Mouse (Mus musculus): Measurements from ENCODE around the gene Psph.
"Not testable (repeated sequence)": the region's sequence is repeated elsewhere in the genome, so short reads cannot be mapped to it uniquely, and the experiment has no call there.

Psph gene

DNA sequence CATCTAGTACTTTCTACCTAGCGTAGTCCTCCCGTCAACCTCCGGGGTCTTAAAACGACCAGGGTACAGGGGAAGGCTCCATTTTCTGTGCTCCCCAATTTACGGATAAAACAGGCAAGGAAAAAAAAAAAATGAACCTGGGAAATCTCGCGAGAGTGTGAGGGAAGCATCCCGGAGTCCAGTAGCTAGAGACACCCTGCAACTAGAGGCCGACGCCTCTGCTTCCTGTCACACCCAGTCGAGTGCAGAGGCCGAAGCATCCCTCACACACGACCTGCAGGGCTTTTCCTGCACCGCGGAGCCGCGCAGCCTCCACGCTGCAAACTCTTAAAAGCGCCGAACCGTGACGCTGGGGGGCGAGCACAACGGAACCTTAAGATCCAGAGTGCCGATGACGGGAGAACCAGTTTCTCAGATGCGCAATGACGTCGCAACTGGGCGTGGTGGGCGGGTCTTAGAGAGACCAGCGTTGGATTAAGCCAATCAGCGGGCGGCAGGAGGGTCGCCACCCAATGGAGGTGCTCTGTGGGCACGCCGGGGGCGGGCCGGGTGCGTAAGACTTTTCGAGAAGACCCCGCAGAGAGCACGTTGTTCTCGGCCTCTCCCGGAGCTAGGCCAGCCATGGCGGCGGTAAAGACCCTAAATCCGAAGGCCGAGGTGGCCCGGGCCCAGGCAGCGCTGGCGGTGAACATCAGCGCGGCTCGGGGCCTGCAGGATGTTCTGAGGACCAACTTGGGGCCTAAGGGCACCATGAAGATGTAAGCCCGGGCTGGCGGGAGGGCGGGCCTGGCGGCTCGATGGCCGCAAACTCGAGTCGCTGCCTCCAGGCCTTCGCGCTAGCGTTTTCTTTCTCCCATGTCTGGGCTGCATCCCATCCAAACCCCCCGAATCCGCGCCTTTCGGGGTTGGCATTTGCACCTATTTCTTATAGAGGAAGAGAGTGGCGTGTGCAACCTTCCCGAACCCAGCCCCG, at the start of gene Psph:
Gene Psph, minus strand, starts transcription at position 632 of the 973 bp plus-strand sequence.
- DNase-seq (ENCODE audit: low read depth, low spot score) = peak; percentile 99

DNA sequence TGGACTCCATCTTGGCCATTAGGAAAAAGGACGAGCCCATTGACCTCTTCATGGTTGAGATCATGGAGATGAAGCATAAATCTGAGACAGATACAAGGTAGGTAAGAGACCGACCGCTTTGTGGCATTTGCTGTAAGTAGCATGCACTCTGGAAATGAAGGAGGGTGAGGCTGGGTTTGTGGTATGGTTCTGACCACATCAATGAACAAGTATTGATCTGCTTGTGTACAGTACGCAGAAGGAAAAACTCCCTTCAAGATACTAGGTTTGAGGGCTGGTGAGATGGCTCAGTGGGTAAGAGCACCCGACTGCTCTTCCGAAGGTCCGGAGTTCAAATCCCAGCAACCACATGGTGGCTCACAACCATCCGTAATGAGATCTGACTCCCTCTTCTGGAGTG, 3.3 kb upstream of the Psph start:
- DNase-seq (ENCODE audit: low read depth, low spot score) = not testable (repeated sequence)

DNA sequence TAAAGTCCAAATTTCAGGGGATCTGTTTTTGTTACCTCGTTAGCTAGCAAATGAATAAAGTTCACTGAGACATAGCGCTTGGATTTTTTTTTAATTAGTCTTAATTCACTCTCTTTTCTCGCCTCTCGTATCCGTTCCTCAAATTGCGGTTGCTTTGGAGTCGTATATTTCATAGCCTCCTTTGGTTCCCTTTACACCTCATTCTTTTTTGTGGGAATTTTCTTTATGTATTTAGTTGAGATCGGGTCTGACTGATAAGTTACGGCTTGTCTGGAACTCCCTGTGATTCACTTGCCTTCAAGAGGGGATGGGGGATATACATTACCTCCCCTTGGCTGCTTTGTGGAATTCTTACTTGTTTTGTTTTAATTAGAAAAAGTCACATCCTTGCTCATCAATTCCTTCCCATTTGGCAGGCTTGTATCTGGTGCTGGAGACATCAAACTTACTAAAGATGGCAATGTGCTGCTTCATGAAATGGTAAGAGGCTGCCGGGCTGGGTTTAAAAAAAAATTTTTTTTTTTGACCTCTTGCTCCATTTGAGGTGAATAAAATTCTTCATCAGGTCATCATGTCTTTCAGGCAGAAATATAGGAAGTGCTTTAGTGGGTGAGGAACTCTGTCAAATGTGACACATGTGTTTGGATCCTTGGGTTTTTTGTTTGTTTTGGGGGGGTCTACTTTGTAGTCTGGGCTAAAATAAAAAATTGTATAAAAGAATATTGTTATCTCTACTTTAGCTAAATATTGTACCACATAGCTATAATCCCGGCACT, 757 bp upstream of the Psph start:
- DNase-seq (ENCODE audit: low read depth, low spot score) = no peak

DNA sequence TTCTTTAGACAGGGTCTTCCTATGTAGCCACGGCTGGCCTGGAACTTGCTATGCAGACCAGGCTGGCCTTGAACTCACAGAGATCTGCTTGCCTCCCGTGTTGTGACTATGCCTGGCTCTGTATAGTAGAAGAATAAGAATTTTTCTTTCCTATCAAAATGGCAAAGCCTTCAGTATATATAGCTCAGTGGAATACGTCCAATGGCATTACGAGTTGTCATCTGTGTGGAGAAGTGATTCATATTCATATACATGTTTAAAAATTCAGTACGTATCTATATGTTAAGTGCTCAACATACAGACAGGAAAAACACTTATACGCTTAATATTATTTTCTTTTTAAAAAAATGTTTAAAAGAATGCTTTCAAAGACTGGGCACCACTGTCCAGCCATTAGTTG, 1.1 kb downstream of the Psph start:
- no peak for DNase-seq (ENCODE audit: low read depth, low spot score)

DNA sequence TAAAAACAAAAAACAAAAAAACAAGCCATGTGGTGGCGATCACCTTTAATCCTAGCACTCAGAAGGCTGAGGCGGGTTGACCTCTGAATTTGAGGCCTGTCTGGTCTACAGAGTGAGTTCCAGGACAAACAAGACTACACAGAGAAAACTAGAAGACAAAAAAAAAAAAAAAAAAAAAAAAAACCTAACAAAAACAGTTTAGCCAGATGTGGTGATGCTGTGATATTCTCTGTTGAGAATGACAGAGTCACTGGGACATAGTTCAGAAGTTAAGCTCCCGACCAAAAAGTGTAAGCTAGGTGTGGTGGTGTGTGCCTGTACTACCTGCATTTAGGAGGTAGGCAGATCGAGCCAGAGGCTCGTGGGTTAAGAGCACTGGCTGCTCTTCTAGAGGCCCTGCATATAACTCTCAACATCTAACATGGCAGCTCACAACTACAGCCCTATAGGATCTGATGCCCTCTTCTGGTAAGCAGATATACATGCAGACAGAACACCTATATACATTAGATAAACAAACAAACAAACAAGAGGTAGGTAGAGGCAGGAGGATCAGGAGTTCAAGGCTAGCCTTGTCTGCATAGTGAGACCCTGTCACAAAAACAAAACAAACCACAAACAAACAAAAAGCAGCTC, 1.9 kb downstream of the Psph start:
- peak; percentile 79 for DNase-seq (ENCODE audit: low read depth, low spot score)

DNA sequence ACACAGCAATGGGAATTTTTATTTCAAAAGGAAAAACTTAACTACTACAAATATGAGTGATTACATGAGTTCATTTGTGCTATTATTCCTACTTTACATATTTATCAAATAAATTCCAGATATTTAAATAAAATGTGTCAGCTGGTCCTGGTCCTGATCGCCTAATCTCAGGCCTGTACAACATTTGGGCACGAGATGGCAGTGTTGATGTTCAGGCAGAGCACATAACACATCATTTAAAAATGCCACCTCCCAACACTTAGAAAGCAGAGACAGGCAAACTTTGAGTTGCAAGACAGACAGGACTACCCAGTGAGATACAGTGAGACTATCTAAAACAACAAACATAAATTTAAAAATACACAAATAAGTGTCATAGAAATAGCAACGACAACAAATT, 5.0 kb downstream of the Psph start:
- peak; percentile 46 for DNase-seq (ENCODE audit: low read depth, low spot score)

DNA sequence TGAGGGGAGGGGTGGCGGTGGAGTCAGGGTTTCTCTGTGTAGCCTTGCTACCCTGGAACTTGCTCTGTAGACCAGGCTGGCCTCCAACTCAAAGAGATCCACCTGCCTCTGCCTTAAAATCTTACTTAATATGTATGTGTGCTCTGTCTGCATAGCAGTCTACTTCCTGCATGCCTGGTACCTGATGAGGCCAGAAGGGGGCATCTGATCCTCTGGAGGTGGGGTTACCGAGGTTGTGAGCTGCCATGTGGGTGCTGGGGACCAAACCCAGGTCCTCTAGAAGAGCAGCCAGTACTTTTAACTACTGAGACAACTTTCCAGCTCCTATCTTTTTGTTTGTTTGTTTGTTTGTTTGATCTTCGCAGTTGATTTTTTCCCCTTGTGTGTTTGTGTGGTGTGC, 7.1 kb downstream of the Psph start:
- DNase-seq (ENCODE audit: low read depth, low spot score) = peak; percentile 59

DNA sequence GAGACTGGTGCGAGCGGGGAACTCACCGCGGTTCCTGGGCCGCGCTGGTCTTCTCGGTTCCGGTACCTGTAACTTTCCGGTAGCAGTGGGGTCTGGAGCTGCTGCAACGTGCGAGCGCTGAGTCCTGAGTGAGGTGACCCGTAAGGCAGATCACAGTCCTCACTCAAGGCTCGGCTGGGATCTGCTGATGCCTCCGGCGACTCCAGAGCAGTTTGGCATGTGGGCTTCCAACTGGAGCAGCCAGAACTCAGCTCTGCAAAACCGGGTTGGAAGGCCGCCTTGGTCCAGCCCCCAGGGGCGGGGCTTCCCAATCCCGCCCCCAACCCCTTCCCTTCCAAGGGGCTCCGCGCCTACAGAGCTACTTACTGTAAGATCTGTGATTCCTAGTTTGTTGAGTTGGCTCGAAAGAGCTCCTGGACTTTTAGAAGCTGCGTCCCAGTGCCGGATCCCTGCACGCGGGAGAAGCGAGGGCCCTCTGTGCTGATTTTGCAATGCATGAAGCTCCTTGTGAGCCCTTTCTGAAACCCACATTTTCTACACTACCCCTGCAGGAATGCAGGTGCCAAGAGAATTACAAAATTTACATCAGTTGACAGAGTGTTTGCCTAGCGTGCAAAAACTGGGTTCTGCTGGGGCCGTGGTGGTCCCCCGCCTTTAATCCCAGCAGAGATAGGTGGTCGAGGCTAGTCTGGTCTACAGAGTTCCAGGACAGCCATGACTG, 8.1 kb downstream of the Psph start:
- DNase-seq (ENCODE audit: low read depth, low spot score) = peak; percentile 86

DNA sequence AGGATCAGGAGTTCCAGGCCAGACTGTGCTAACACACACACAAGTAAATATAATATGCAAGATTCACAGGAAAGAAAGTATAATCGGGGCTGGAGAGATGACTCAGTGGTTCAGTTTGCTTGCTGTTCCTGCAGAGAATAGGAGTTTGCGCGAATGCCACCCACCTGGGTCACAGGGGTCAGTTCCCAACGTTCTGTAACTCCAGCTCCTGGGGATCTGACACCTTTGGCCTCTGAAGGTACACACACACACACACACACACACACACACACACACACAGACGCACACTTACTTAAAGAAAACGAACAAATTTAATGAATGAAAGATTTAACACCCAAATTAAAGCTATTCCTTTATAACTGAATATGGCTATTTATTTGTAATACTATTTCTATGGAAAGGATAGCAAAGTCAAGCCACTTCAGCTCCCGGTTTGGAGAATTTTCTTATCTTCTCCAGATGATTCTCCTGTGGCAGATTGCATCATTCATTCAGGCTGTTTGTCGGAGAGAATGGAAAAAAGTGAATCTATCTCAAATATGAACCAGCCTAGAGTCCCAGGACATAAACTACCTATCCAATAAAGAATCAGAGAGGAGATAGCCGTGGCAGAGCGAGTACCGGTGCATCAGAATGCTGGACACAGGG, 8.8 kb downstream of the Psph start:
- DNase-seq (ENCODE audit: low read depth, low spot score) = no peak

DNA sequence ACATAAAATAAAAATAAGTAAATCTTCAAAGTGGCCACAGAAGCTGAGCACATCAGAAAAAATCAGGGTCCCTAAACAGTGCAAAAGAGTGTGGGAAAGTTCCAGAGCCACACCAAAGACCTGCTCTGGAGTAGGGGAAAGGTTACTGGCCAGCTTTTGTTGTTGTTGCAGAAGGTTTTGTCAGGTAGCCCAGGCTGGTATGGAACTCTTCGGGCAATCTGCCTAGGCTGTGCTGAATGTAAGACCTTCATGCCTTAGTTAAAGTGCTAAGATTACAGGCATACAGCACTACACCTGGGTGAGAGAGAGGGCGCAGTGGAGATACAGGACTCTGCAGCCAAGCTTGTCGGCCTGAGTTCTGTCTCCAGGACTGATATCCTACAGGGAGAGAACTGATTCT, 12.6 kb downstream of the Psph start:
- DNase-seq (ENCODE audit: low read depth, low spot score) = no peak

DNA sequence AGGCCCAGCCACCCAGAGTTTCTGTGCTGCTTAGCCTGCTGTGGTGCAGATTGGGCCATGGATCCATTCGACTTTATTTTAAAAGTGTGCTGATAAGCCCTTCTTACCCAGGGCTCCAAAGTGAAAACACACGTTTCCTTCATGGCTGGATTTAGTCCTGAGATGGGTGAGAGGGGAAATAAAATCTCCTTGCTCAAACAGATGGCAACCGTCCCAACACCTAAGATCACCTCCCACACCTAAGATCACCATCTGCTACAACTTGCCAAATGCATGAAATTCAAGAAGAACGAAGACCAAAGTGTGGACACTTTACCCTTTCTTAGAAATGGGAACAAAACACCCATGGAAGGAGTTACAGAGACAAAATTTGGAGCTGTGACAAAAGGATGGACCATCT, 13.9 kb downstream of the Psph start:
- DNase-seq (ENCODE audit: low read depth, low spot score) = not testable (repeated sequence)

DNA sequence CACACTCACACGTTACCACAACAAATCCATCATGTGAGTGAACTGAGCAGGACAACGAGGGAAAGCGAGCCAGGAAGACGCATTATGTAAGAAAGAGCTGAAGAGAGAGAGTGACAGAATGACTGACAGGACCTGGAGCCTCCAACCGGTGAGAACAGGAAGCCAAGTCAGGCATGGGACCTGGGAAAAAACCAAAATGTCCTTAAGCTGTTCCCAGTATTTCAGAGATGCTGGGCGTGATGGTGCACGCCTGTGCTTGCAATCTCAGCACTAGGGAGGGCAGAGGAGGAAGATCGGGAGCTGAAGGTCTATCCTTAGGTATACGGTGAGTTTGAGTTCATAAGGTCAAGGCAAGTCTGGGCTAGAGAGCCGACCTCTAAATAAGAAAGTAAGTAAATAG, 14.8 kb downstream of the Psph start:
- no peak for DNase-seq (ENCODE audit: low read depth, low spot score)

DNA sequence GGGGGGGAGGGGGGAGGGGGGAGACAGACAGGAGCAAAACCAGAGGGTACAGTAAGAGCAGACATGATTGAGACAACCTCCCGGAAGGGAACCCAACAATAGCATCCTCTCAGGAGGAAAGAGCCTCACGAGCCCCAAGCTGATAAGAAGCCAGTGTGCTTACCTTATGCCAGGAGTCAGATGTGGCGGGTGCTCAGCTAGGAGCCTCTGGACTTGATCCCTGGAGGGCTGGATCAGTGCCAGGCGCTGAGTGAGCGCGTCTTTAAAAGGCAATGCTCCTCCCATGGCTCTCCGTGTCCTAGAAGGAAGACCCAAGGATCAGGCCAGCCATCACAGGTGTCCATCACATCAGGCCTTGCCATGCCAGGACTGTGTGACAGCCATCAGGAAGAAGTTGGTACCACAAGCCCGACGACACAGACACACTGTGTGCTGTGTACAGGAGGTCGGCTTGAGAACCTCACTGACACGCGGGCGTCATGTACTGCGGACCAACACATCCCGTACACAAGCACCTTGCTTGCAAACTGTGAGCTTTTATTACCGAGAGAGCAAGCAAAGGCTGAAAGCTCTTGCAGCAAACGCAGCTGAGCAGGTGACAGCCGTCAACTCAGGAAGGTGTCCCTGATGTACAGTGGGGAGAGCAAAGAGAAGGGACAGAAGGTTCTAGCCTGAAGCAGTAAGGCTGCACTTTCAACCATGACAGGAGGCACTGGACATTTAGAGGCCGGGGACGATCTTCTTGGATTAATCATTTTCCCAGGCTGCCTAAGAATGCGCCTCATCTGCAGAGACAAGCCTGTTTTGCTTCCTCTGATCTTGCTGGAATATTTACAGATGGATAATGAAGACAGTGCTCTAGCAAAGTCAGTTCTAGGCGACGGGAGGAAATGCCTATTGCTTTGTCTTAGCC, 16.6 kb downstream of the Psph start:
- DNase-seq (ENCODE audit: low read depth, low spot score) = no peak

DNA sequence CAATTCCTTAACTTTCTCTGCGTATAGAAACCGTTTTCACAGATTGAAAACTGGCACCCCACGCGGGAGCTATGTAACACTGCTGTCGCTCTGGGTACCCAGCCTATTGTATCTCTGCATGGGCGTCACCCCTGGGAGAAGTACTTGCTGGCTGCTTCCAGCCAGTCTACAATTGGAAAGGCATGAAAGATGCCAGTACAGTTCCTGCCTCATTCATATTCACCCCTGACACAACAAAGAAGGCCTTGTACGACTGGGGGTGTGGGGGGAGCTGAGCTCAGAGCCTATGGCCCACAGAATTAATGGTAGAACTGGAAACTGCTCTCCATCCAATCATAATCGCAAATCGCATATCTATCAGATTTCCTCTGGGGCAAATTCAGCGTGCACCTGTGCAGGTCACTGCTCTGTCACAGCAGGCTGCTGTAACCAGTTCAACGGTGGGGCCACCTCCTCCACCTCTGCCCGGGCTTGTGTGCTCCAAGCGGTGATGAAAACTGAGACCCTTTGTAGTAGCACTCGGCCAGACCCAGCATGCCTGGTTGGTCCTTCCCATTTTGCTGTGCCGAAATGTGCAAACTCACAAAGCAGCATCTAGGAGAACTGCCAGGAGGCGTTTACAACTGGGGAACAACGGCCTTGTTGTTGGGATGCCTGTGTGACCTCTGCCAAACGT, 25.2 kb downstream of the Psph start:
- DNase-seq (ENCODE audit: low read depth, low spot score) = peak; percentile 77

DNA sequence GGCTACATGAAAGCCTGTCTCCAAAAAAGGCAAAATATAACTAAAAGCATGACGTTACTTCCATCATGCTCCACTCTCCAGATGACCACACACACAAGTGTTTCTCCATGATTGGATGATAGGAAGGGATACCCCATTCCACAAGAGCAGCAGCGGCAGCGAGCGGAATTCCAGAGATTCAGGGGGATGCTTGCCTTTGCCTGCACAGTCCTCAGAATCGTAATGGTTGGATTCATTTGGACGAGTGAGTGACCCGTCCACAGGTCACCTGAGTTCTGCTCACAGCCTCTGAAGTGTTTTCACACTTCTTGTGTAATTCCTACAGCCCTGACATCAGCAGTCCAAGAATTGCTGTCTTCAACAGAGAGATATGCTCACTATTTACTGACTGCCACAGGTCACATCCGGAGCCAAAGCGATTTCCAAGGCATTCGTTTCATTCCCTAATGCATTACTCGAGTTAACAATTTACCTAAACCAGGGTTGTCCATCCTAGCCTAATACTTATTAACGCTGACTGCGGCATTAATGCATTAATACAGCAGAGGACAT, 27.2 kb downstream of the Psph start:
- DNase-seq (ENCODE audit: low read depth, low spot score) = no peak

DNA sequence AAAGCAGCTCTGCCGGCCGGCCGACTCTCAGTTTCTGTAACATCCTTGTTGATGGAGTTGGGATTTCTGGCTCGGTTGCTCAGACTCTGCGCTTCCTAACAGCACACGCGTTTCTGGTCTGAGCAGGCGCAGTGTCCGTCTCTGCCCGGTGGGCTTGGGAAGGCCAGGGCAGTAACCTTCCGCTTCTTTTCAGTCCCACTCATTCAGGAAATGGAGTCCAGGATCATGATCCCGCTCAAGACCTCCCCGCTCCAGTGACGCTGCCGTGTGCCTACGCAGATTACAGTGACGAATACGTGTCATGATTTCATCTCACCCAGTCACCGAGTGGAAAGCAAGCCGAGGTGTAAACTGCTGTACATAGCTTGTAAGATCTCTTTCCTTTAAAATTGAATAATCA, 30.4 kb downstream of the Psph start:
- DNase-seq (ENCODE audit: low read depth, low spot score) = peak; percentile 27

DNA sequence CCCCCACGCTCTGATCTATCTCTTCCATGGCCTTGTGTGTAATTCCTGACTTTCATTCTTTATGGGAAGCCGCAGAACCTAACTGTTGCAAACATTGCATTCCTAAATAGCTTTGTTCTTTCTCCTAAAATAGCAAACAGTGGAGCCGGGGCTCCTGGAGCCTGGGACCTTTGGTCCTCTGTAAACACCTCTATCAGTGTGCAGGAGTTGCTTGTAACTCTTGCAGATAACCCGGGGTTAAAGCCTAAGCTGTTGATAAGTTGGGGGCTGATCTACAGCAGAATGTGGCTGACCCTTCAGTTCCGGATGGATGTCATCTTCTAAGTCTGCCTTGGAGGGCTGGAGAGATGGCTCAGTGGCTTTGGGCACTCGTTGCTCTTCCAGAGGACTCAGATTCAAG, 43.2 kb downstream of the Psph start:
- no peak for DNase-seq (ENCODE audit: low read depth, low spot score)

DNA sequence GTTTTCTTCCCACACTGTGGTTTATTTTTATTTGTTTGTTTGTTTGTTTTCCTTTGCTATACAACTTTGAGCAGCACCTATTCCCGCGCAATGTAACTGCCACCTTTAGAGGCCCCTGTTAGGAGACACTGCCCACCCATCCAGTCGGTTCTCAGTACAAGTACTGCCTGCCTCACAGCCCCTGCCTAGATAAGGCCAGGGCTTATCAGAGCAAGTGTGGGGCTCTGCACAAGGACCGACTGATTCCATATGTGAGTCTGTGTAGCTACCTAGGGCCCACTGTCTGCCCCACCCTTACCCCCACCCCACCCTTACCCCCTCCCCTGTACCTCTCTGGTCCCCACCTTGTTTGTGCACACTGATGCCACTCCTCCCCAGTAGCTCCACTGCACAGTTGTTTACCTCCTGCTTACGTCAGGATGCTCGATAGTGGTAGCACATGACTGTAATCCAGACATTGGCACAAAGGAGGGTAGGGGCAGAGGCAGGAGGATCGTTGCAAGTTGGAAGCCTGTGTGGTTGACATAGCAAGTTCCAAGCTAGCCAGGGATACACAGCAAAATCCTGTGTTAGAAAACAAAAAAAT, 44.3 kb downstream of the Psph start:
- DNase-seq (ENCODE audit: low read depth, low spot score) = no peak

DNA sequence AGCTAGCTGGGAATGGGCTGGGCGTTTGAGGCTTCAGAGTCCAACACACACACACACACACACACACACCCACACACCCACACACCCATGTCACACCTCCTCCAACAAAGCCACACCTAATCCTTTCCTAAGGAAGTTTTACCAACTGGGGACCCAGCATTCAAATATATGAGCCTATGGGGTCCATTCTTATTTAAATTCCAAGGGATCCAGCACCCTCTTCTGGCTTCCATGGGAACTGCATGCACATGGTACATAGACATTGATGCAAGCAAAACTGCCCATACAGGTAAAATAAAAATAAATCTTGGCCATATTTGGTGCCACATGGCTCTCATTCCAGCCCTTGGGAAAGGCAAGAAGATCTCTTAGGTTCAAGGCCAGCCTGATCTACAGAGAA, 46.3 kb downstream of the Psph start:
- DNase-seq (ENCODE audit: low read depth, low spot score) = peak; percentile 66
